Mouse (Mus musculus) left cerebral cortex, postnatal 36 days (tissue): ENCODE data around the gene Atp13a2. TPM values are rescaled to one million over a fixed set of nuclear protein-coding genes. Genes with fewer than 3 reads are reported as not detected.

Experiments used
- DNase-seq, 2 experiments: peaks; one replicate each; pipeline ENCODE4 v3.0.0; 2021 to 2022; ENCODE audit warnings: low spot score in 2 of 2, mixed read lengths in 1 of 2
- intact Hi-C: fragments of 180-260 bp; cut with DNase I; formaldehyde crosslinking; loops from one replicate; pipeline ENCODE4 v1.15.1; 2025
- total RNA-seq, 2 experiments: library from RNA; stranded (reverse); gene quantifications; 2 replicates each; pipeline ENCODE4 v1.2.3; 2021

Atp13a2 gene
- total RNA-seq, 2 experiments from 2014 or later, result 162 to 171 TPM

- intact Hi-C loops, result no loop called here
- peak in 1 of 2 experiments; percentile 31 for DNase-seq
Observed at GRCm38 (mm10) chr4:141021614-141021929, 34.9 kb downstream of the Atp13a2 start.

- DNase-seq, result peak in 1 of 2 experiments; percentile 41
- intact Hi-C loops, result no loop called here
Observed at GRCm38 (mm10) chr4:141024052-141024451, 37.4 kb downstream of the Atp13a2 start.

- intact Hi-C loops, result no loop called here
- no peak for DNase-seq
Observed at GRCm38 (mm10) chr4:141024992-141025391, 38.3 kb downstream of the Atp13a2 start.

GRCm38 (mm10) chr4:141030541-141031206 lies 44.0 kb downstream of the Atp13a2 start:
- DNase-seq, result no peak
- intact Hi-C loops, result loop anchor here (2.0 kb wide), 1 partner anchor 66 kb away; no protein-coding TSS in a partner anchor

- intact Hi-C loops, result loop anchor here (2.0 kb wide), 1 partner anchor 67 kb away; no protein-coding TSS in a partner anchor
- DNase-seq, result peak; percentile 75 to 76
Observed at GRCm38 (mm10) chr4:141031733-141032132, 45.1 kb downstream of the Atp13a2 start.

- intact Hi-C loops, result no loop called here
- no peak for DNase-seq
Observed at GRCm38 (mm10) chr4:141033606-141034549, 47.2 kb downstream of the Atp13a2 start.

- DNase-seq, result no peak
Observed at GRCm38 (mm10) chr4:141041117-141041516, 54.4 kb downstream of the Atp13a2 start.

GRCm38 (mm10) chr4:141044816-141045215 lies 58.1 kb downstream of the Atp13a2 start:
- DNase-seq, result peak in 1 of 2 experiments; percentile 35
- intact Hi-C loops, result loop anchor here (2.0 kb wide), 1 partner anchor 16 kb away; the partner anchor contains the start of gene Crocc

More at GRCm38 (mm10) chr4:141041117-141041516, 54.4 kb downstream of the Atp13a2 start:
- intact Hi-C loops, result no loop called here

- intact Hi-C loops, result no loop called here
- no peak for DNase-seq
Observed at GRCm38 (mm10) chr4:141048810-141049475, 62.3 kb downstream of the Atp13a2 start.

GRCm38 (mm10) chr4:141049476-141049835 lies 62.8 kb downstream of the Atp13a2 start:
- DNase-seq, result no peak
- intact Hi-C loops, result no loop called here

- intact Hi-C loops, result no loop called here
Observed at GRCm38 (mm10) chr4:141052442-141052841, 65.8 kb downstream of the Atp13a2 start.

GRCm38 (mm10) chr4:141053138-141053537 lies 66.5 kb downstream of the Atp13a2 start:
- intact Hi-C loops, result no loop called here
- DNase-seq, result no peak

More at GRCm38 (mm10) chr4:141052442-141052841, 65.8 kb downstream of the Atp13a2 start:
- DNase-seq, result no peak

- peak; percentile 77 to 85 for DNase-seq
- intact Hi-C loops, result no loop called here
Observed at GRCm38 (mm10) chr4:141053568-141054161, 67.0 kb downstream of the Atp13a2 start.

Other genes starting within 250 kb of the Atp13a2 start
- gene Padi6, start 244.2 kb upstream of the Atp13a2 start, total RNA-seq, result 1 to 10 TPM in 1 of 2 experiments, under 1 TPM in 1; 0.34 to 1.2 TPM
- not detected for gene Padi4, start 212.6 kb upstream of the Atp13a2 start, total RNA-seq
- gene Padi3, start 176.2 kb upstream of the Atp13a2 start, total RNA-seq, result not detected
- not detected for gene Padi1, start 141.1 kb upstream of the Atp13a2 start, total RNA-seq
- gene Padi2, start 80.5 kb upstream of the Atp13a2 start, total RNA-seq, result 10 to 100 TPM; 11.9 to 14.0 TPM
- gene Sdhb, start 25.7 kb upstream of the Atp13a2 start, total RNA-seq, result 100 to 1,000 TPM; 171 to 200 TPM
- 1 to 10 TPM; 3.9 to 5.9 TPM for gene Mfap2, start 23.5 kb downstream of the Atp13a2 start, total RNA-seq
- 10 to 100 TPM; 40.3 to 73.7 TPM for gene Crocc, start 73.7 kb downstream of the Atp13a2 start, total RNA-seq
- 10 to 100 TPM; 38.2 to 42.4 TPM for gene Necap2, start 91.5 kb downstream of the Atp13a2 start, total RNA-seq
- gene Spata21, start 101.5 kb downstream of the Atp13a2 start, total RNA-seq, result under 1 TPM; 0.43 to 0.79 TPM
- gene Szrd1, start 152.9 kb downstream of the Atp13a2 start, total RNA-seq, result 10 to 100 TPM; 48.2 to 48.8 TPM
- 10 to 100 TPM; 30.5 to 31.6 TPM for gene Fbxo42, start 161.0 kb downstream of the Atp13a2 start, total RNA-seq
- gene Rsg1, start 227.1 kb downstream of the Atp13a2 start, total RNA-seq, result 1 to 10 TPM; 3.2 to 3.3 TPM